Mouse (Mus musculus) stomach, postnatal 0 days (tissue): ENCODE results near the gene Cacna1a. TPM values are rescaled to one million over a fixed set of nuclear protein-coding genes. Genes with fewer than 3 reads are reported as not detected.
"Not testable (repeated sequence)": the region's sequence is repeated elsewhere in the genome, so short reads cannot be mapped to it uniquely, and the experiment has no call there.

Source experiments
- ATAC-seq: fragments of 200-750 bp; cut with Nextera tagmentation; 2 replicates; pipeline ENCODE4 v1.8.0; 2017; ENCODE audit not compliant: low FRiP score, low TSS enrichment
- DNase-seq: peaks from one replicate; pipeline ENCODE4 v3.0.0-alpha.2; 2016; ENCODE audit warnings: low spot score
- H3K27ac ChIP-seq: fragments of 300-500 bp; sonication (generic); replicated peaks from 2 replicates; pipeline ENCODE4 v1.5.1; 2014; ENCODE audit warnings: mild to moderate bottlenecking, control low read depth
- H3K27me3 ChIP-seq: fragments of 300-500 bp; sonication (generic); 2 replicates; pipeline ENCODE4 v1.6.1; 2014; ENCODE audit warnings: low read length; ENCODE audit not compliant: control insufficient read depth, insufficient read depth
- H3K36me3 ChIP-seq: fragments of 300-500 bp; sonication (generic); 2 replicates; pipeline ENCODE4 v1.6.1; 2014; ENCODE audit warnings: low read length, mixed read lengths; ENCODE audit not compliant: control insufficient read depth, insufficient read depth
- H3K4me1 ChIP-seq: fragments of 300-500 bp; sonication (generic); replicated peaks from 2 replicates; pipeline ENCODE4 v1.6.1; 2014; ENCODE audit warnings: antibody characterized with exemption; ENCODE audit not compliant: control insufficient read depth, insufficient read depth
- H3K4me2 ChIP-seq: fragments of 300-500 bp; sonication (generic); replicated peaks from 2 replicates; pipeline ENCODE4 v1.6.1; 2014; ENCODE audit warnings: low read depth, mild to moderate bottlenecking, control low read depth, moderate library complexity
- H3K4me3 ChIP-seq: fragments of 300-500 bp; sonication (generic); 2 replicates; pipeline ENCODE4 v1.5.1; 2014; ENCODE audit warnings: low read depth, low read length, control low read depth
- H3K9ac ChIP-seq: fragments of 300-500 bp; sonication (generic); 2 replicates; pipeline ENCODE4 v1.6.1; 2014; ENCODE audit warnings: mild to moderate bottlenecking, low read length, control low read depth, mixed read lengths
- H3K9me3 ChIP-seq: fragments of 300-500 bp; sonication (generic); 2 replicates; pipeline ENCODE4 v1.6.1; 2016; ENCODE audit warnings: low read length; ENCODE audit not compliant: control insufficient read depth
- CTCF ChIP-seq: IDR thresholded peaks from 2 replicates; pipeline ENCODE4 v1.5.1; 2016; ENCODE audit warnings: antibody characterized with exemption, low read depth, mild to moderate bottlenecking, moderate library complexity
- EP300 ChIP-seq: optimal IDR thresholded peaks from 2 replicates; pipeline ENCODE3; 2016; ENCODE audit warnings: antibody characterized with exemption
- WGBS: fragments of 180-500 bp; shearing (Covaris S2); extraction: QIAGEN DNeasy Blood & Tissue Kit; methylation state at CpG from one replicate; pipeline ENCODE4 v1.1.7; 2014; 5-methylcytosine and 5-hydroxymethylcytosine counted together
- polyA plus RNA-seq: library from polyadenylated mRNA; unstranded; fragments of >200 nt; fragmentation: Nextera tagmentation; extraction: Ambion mirVana; gene quantifications from 2 replicates; pipeline ENCODE4 v1.2.1, GENCODE M21; 2015

Cacna1a gene
- polyA plus RNA-seq, 1 experiment from 2014 or later: 2.9 TPM

- DNase-seq: no peak
- Histone ChIP-seq H3K4me3 (no peak overlapping the region), H3K27ac (no peak overlapping the region), H3K9me3 (no peaks in the 10 kb centered on the region), H3K4me1 (no peaks in the 10 kb centered on the region), H3K27me3 (no peaks in the 10 kb centered on the region), H3K36me3 (no peaks in the 10 kb centered on the region), H3K9ac (no peak overlapping the region), H3K4me2 (no peak overlapping the region)
- WGBS: 51% methylated on average over 10 of the region's 10 CpGs
- TF ChIP-seq EP300 (no peak), CTCF (no peak)
- peak; percentile 40; the same call in 1 of the 2 replicates for ATAC-seq
Measured at GRCm38 (mm10) chr8:84501671-84502308, 113.5 kb downstream of the Cacna1a start.

GRCm38 (mm10) chr8:84502638-84503037 is 114.4 kb downstream of the Cacna1a start:
- no peak for DNase-seq
- ATAC-seq: no peak
- WGBS: 79% methylated on average over 4 of the region's 4 CpGs
- H3K4me3 ChIP-seq: no peak overlapping the region
- H3K4me1 ChIP-seq: no peaks in the 10 kb centered on the region
- no peaks in the 10 kb centered on the region for H3K27me3 ChIP-seq
- TF ChIP-seq EP300 (no peak), CTCF (no peak)
- H3K27ac ChIP-seq: no peak overlapping the region
- H3K9me3 ChIP-seq: no peaks in the 10 kb centered on the region
- H3K36me3 ChIP-seq: no peaks in the 10 kb centered on the region
- H3K4me2 ChIP-seq: no peak overlapping the region
- no peak overlapping the region for H3K9ac ChIP-seq

DNA sequence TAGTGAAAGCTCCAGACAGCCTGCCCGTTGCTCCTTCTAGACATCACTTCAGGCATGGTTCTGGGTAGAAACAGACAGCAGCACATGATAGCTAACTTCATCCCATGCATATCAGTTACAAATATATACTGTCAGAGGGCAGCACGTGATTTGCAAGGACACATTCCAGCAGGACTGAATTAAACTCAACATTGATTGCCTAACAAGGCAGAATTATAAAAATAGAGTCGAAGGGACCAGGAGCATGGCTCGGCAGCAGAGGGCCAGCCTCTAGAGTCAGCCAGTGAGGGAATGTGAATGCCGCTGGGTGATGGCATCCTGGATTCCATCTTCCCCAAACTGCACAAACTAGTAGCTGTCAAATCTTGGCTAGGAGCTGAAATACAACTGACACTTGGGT is 119.0 kb downstream of the Cacna1a start:
- no peaks in the 10 kb centered on the region for H3K4me1 ChIP-seq
- H3K27ac ChIP-seq: no peak overlapping the region
- no peak overlapping the region for H3K4me2 ChIP-seq
- ATAC-seq (no peak), DNase-seq (no peak)
- no peaks in the 10 kb centered on the region for H3K9me3 ChIP-seq
- no peak overlapping the region for H3K4me3 ChIP-seq
- no peaks in the 10 kb centered on the region for H3K27me3 ChIP-seq
- TF ChIP-seq CTCF: no peak
- no peak for TF ChIP-seq EP300
- no peaks in the 10 kb centered on the region for H3K36me3 ChIP-seq
- no peak overlapping the region for H3K9ac ChIP-seq
- 74% methylated on average over 5 of the region's 5 CpGs for WGBS

DNA sequence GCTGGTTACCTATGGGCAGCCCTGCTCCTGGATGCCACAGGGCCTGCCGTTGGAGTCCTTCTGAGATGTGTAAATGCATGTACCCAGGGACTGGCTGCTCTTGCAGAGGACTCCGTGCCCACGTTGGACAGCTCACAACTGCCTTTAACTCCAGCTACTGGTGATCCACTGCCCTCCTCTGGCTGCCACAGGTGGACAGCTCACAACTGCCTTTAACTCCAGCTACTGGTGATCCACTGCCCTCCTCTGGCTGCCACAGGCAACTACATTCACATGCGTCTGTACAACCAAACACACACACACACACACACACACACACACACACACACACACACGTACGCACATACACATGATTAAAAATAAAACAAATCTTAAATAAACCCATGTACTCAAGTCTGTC is 121.5 kb downstream of the Cacna1a start:
- not testable (repeated sequence) for H3K27me3 ChIP-seq, H3K4me2 ChIP-seq, DNase-seq, H3K9ac ChIP-seq, H3K9me3 ChIP-seq, H3K27ac ChIP-seq, H3K4me1 ChIP-seq, ATAC-seq, H3K4me3 ChIP-seq, H3K36me3 ChIP-seq
- peak; percentile 63 for TF ChIP-seq CTCF
- 86% methylated on average over 6 of the region's 6 CpGs for WGBS

DNA sequence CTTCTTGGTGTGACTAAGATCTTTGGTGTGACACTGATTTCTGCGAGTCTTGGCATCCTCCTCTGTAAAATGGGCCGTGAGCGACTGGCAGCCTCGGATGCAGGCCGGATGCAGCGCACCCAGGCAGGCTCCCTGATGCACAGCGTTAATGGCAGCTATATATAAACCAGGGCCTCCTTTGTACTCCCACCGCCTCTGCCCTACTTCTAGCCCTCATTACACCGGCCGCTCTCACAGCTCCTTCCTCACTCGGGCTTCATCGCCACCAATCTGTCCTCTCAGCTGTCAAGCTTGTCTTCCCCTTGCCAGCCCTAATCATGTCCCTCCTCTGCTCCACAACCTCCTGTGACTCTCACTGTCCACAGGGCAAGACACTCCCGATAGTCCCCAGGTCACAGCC is 123.4 kb downstream of the Cacna1a start:
- no peak for TF ChIP-seq CTCF
- TF ChIP-seq EP300: no peak
- no peak overlapping the region for H3K4me3 ChIP-seq
- H3K4me2 ChIP-seq: no peak overlapping the region
- ATAC-seq (no peak), DNase-seq (no peak)
- 85% methylated on average over 13 of the region's 13 CpGs for WGBS
- no peaks in the 10 kb centered on the region for H3K4me1 ChIP-seq
- H3K9me3 ChIP-seq: no peaks in the 10 kb centered on the region
- no peaks in the 10 kb centered on the region for H3K27me3 ChIP-seq
- no peak overlapping the region for H3K27ac ChIP-seq
- H3K36me3 ChIP-seq: no peaks in the 10 kb centered on the region
- no peak overlapping the region for H3K9ac ChIP-seq

DNA sequence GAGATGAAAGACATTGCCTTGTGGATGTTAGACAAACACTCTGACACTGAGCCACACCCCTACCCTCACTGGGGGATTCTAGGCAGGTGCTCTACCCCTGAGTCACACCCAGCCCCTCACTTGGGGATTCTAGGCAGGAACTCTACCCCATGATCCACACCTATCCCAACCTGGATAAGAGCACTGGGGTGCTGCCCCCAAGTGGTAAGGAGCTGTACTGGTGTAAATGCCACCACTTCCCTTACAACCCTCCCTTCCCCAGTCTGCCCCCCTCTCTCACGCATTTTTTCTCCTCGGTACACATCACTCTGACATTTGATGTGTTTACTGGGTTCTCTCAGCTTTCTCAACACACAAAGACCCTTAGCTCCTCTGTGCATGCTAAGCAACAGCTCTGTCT is 125.5 kb downstream of the Cacna1a start:
- no peak for ATAC-seq
- peak; percentile 40 for DNase-seq
- Histone ChIP-seq H3K9ac (no peak overlapping the region), H3K4me1 (no peaks in the 10 kb centered on the region), H3K27me3 (no peaks in the 10 kb centered on the region), H3K4me3 (no peak overlapping the region), H3K9me3 (no peaks in the 10 kb centered on the region), H3K4me2 (no peak overlapping the region), H3K27ac (no peak overlapping the region), H3K36me3 (no peaks in the 10 kb centered on the region)
- WGBS: 10% methylated on average over 2 of the region's 2 CpGs
- TF ChIP-seq EP300 (no peak), CTCF (peak; percentile 71)
